Mouse (Mus musculus) gastrocnemius, postnatal 4 days (tissue): ENCODE data around the gene Zscan25. TPM values are rescaled to one million over a fixed set of nuclear protein-coding genes. Genes with fewer than 3 reads are reported as not detected.
"Not testable (repeated sequence)": the region's sequence is repeated elsewhere in the genome, so short reads cannot be mapped to it uniquely, and the experiment has no call there.

Experiments used
- DNase-seq, 2 experiments: peaks; one replicate each; pipeline ENCODE4 v3.0.0; 2021 to 2022; ENCODE audit warnings: low spot score in 2 of 2, mixed read lengths in 2 of 2
- long read RNA-seq, 2 experiments: library from polyadenylated mRNA; stranded (forward); transcript quantifications; one replicate each; pipeline ENCODE4 v2.0.0; 2021
- total RNA-seq, 2 experiments: library from RNA; stranded (reverse); gene quantifications; 2 replicates each; pipeline ENCODE4 v1.2.3; 2021

Zscan25 gene
- 10 to 100 TPM; 12.6 to 15.4 TPM for total RNA-seq
- long read RNA-seq, experiment 1, partial matches to known transcripts: 0 of 9 reads
- long read RNA-seq, experiment 1, other reads (novel, unspliced or antisense): 9 of 9 reads
- long read RNA-seq, experiment 2, partial matches to known transcripts: 0 of 20 reads
- long read RNA-seq, experiment 2, other reads (novel, unspliced or antisense): 20 of 20 reads

DNA sequence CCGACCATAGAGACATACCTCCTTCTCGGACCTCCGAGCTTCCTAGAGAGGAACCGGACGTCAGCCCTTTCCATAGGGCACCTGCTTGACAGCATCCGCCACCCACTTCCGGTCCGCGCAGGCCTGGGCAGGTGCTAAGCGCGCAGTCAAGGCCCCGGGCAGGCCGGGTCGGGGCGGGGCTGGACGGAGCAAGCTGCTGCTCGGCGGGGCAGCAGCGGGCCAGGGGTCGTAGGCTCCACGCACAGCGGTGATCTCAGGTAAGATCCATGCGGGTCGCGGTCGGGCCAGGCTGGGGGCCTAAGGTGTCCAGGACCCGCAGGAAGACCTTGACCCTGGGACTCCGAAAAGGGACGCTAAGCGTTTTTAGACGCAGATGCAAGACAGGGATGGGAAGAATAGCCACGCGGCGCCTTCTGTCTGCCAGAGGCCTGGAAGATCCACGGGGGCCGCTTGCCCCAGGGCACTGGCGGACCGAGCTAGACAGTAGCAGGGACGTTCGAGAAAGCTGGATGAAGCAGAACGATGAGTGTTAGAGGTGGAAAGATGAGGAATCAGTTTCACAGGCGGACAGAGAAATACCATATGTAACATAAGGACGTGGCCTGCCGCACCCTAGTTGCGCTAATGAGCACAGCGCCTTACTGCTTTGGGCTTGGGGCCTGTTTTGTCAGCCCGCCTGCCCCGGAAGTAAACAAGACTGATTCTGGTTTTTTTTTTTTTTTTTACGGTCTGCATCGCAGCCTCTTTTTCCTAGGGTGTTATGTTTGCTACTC, at the start of gene Zscan25:
TSS of gene Zscan25 (plus strand) at position 130 of the 773 bp plus-strand sequence.
- DNase-seq: peak; percentile 82 to 91

DNA sequence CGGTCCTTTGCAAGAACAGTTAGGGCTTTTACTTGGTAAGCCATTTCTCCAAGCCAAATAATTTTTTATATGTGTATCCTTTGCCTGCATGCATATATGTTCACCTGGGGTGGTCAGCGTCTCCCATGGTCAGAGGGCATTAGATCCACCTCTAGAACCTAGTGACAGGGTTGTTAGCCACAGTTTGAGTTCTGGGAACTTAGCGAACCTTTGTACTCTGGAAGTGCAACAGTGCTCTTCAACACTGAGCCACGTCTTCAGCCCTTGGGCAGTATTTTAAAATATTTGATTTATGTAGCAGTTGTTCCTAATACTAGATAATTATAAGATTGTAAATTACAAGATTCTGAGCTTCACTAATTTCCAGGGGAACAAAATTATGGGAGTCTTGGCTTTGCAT, 49.7 kb upstream of the Zscan25 start:
- no peak for DNase-seq

DNA sequence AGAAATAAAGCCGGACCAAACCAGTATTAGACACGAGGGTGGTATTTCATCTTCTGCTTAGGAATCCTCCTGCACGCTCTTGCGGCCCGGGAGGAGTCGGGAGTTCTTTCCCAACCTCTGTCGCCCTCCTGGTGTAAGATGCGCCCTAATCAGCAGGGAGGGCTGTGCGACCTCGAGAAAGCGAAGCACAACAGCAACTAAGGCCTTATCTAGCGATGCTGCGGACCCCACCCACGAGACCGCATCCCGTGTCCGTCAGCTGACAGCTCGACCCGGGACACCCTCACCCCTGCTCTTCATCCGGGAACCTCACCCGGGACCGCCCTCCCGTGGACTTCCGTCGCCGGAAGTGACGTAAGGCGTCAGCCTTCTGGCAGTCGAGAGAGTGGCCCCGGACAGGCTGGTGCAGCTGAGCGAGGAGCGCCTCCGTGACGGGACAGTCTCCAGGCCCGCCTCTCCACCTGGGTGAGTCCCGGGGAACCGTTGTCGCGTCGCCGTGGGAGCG, 48.9 kb upstream of the Zscan25 start, which contains the start of gene Zfp655:
TSS of gene Zfp655 (plus strand) at position 349 of the 505 bp plus-strand sequence.
- DNase-seq: peak; percentile 92 to 96

DNA sequence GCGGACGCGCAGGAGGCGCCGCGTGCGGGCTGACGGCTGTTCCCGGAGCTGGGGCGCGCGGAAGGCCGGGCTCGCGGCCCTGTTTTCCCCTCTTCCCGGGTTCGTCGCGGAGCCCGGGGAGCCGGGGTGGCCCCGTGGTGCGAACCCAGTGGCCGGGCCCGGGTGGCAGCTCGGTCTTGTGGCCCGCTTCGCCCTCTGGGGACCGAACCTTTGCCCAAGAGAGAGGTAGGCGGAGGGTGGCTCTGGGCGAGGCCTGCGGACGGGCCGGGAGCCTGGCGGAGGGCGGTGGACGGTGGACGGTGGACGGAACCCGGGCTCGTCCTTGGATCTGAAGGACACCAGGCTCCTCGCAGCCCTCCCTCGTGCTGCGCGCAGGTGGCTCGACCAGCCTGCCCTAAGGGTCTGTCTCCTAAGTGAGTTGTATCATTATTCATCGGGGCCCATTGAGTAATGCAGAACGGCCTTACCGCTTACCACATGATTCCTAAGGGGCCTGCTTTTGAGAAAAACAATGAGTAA, 48.3 kb upstream of the Zscan25 start:
- no peak for DNase-seq

DNA sequence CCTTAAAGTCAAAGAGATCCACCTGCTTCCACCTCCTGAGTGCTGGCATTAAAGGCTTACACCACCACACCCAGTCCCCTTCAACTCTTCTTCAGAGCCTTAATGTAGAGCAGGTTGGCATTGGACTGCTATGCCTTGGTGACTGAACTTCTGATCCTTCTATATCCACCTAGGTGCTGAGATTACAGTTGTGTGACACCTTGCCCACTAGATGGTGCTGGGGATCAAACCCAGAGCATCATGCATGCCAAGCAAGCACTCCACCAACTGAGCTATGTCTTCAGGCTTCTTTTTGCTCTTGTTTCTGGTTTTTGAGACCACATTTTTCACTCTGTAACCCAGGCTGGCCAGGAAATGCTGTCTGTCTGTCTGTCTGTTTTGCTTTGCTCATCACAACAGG, 45.7 kb upstream of the Zscan25 start:
- no peak for DNase-seq

DNA sequence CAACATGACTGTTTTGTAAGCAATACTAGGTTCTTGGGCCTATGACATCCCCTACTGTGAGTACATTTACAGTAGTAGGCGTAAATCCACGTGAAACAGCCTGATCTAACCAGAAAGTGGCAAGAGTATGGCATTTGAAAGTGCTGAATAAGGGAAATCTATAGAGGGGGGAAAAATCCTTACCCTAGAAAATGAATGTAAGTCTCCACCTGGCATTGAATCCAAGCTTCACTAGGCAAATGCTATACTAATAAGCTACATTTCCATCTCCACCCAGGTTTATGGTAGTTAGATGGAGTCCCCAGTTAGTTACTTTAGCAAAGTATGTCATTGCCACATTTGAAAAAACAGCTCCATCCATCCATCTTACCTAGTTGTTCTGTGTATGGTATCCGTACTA, 30.8 kb upstream of the Zscan25 start:
- DNase-seq: no peak

DNA sequence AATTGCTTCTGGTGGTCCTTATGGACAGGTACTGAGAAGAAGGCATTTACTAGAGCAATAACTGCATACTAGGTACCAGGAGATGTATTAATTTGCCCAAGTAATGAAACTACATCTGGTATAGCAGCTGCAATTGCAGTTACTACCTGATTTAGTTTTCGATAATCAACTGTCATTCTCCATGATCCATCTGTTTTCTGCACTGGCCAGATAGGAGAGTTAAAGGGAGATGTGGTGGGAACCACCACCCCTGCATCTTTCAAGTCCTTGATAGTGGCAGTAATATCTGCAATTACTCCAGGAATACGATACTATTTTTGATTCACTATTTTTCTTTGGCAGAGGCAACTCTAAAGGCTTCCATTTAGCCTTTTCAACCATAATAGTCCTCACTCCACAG, 6.7 kb upstream of the Zscan25 start:
- DNase-seq: not testable (repeated sequence)

DNA sequence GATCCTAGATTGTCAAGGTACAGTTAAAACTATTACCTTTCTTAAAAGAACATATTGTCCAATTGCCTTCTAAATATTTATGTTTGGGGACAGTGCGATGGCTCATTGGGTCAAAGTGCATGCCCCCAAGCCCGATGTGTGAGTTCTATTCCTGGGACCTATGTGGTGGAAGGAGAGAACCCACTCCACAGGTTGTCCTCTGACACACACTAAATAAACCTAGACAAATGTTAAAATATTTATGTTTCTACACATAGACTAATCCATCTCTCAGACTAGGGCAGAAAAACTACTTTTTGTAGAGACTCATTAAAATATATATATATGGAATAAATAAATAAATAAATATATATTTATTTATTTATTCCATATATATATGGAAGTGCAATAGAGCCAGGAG, 352 bp upstream of the Zscan25 start:
- DNase-seq: no peak

DNA sequence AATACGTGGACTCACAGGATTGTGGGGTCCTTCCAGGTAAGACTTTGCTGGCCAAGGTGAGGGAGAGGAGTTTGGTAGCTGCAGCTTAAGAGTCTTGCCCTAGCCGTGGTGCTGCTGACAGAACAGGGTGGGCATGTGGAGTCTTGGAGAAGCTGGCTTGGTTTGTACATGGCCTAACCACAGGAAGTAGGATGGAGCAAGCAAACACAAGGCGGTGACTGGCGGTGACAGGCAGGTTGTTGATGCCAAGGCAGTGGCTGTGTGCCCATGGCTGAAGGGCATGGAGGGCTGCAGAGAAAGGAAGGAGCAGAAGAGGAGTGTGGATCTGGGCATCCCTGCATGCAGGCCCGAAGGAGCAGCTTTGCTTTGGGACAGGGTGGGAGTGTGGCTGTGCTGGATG, 8.1 kb downstream of the Zscan25 start:
- DNase-seq: no peak

DNA sequence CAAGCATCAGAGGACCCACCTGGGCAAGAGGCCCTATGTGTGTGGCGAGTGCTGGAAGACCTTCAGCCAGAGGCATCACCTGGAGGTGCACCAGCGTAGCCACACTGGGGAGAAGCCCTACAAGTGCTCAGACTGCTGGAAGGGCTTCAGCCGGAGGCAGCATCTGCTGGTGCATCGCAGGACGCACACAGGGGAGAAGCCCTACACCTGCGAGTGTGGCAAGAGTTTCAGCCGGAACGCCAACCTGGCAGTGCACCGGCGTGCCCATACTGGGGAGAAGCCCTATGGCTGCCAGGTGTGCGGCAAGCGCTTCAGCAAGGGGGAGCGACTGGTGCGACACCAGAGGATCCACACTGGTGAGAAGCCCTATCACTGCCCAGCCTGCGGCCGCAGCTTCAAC, 10.4 kb downstream of the Zscan25 start:
- no peak for DNase-seq

DNA sequence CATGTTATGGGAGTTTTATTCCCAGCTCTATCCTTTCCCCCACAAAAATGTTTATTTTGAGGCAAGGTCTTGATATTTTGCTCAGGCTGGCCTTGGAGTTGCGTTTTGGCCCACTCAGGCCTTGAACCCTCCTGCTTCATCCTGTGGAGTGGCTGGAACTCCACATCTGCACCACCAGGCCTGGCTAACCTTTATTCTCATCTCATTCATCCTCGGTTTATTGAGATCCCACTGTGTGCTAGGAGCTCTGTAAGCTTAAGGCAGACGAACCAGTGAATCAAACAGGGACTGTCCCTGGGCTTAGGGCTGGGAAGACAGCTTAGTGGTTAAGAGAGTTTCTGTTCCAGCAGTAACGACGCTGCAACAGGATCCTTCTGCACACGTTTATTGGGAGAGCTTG, 12.1 kb downstream of the Zscan25 start:
- no peak for DNase-seq

DNA sequence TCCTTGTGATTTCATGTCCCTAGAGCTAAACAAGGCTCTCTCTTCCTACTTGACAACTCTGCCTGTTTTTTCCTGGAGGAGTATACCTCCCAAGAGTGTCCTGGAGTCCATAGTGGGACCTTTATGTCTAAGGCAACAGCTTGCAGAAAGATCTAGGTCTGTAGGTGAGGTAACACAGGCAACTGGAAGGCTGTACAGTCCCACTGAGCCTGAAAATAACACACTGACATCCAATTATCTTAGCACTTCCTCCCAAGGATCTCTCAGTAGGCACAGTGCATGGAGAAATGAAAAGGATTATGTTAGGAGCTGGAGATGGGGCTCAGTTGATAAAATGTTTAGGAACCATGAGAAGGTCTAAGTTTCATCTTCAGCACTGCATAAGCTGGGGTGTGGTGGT, 20.2 kb downstream of the Zscan25 start:
- no peak for DNase-seq

DNA sequence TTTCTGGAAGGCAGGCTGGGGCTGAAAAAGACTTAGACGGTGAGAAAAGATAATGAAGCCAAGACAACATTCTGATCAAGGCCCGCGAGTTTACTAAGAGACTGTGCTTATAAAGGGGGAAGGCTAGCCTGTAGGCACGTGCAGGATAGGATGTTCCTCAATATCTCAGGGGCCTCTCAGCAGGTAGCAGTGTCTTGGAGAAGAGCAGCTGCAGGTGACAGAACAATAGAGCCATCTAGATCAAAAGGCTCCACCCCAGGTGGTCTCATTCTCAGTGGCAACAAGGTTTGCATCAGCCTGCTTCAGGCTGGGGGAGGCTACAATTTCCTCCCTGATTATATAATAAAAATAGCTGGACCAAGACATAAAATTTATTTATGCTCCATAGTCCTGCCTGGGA, 21.5 kb downstream of the Zscan25 start:
- not testable (repeated sequence) for DNase-seq

DNA sequence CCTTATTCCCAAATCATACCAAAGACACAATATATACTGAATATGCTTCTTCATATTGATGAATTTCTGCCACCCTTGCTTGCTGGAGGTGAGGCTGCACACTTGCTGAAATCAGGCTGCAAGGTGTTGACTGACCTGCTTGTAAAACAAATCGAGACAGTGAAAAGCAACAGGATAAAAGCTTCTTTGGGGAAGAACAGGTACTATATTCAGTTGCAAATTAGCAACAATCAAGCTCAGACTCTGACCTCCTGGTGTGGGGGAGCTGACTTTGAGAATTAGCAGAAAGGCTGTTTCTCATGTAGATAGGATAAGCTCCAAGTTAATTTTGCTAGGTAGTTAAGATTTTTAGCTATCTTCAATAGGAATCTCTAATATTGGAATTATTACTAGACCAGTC, 22.1 kb downstream of the Zscan25 start:
- DNase-seq: no peak

DNA sequence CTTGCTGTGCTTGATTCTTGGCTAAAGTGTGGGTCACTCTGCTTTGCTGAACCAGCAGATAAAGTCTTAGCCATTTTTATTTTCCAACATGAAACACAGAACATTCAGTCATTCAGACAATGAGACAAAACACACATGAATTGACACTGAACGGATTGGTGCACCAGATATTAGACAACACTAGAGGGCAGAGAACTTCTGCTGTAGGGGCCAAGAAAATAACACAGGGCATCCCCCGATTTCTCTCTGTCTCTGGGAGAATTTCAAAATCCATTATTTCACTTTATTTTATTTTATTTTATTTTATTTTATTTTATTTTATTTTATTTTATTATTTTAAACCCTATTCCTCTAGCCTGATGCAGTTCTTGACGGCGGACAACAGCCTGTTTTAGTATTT, 26.7 kb downstream of the Zscan25 start:
- not testable (repeated sequence) for DNase-seq

DNA sequence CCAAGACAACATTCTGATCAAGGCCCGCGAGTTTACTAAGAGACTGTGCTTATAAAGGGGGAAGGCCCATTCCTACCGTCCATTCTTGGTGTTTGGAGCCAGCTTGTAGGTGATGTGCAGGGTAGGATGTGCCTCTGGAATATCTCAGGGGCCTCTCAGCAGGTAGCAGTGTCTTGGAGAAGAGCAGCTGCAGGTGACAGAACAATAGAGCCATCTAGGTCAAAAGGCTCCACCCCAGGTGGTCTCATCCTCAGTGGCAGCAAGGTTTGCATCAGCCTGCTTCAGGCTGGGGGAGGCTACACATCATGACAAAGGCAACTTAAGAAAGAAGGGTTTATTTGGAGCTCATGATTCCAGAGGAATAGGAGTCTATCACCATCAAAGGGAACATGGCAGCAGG, 27.5 kb downstream of the Zscan25 start:
- not testable (repeated sequence) for DNase-seq

DNA sequence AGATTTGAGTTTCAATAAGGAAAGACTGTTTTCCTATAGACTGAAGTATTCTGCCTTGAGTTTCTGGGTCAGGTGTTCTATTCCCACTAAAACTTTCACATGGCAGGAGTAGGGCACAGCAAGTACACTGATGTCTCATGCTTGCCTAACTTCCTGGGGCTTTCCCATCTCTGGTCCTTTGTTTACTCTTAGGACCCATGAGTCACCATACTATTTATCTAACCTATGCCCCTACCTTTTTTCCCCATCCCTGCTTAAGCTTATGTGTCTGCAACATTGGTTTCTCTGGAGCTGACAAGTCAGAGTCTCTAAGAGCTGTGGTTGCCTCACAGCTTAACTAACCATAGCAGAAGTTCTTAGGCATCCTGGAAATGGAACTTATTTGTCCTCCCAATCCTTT, 33.5 kb downstream of the Zscan25 start:
- DNase-seq: no peak

DNA sequence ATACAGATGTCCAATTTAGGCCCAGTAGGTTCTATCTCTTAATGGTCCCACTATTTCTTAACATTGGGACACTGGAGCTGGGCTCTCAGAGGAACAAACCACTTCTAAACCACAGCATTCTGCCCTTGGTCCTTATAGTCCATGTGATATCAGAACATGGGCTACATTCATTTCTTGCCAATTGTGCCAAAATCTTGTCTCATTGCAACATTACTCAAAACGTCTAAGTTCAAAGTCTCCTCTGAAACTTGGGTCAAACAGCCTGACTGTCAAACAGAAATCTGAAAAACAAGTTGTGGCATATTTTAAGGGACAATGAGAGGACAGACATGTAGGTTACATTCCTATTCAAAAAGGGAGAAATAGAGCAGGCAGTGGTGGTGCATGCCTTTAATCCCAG, 36.8 kb downstream of the Zscan25 start:
- no peak for DNase-seq

DNA sequence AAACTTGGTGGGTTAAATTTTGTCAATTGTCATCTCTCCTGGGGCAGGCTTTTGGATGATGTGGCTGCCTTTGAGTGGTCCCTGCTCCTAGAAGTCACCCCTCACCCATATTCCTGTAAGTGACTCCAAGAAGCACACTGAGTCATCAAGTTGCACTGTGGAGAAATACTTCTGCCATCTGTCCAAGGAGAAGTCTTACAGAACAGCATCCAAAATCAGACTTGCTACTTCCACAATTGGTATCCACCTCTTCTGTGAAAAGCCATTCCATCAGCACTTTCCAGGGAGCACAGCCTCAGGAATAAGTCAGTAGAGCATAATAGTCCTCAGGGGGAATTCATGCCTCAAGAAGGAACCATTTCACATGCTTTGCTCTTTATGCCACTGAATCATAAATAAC, 58.5 kb downstream of the Zscan25 start:
- not testable (repeated sequence) for DNase-seq
